Mouse (Mus musculus) spleen, adult 2 months (tissue): ENCODE data around the gene Ahdc1.

Experiments
- CTCF ChIP-seq: fragments of 200-500 bp; IDR thresholded peaks from 2 replicates; pipeline ENCODE4 v1.5.1; 2011; ENCODE audit warnings: mild to moderate bottlenecking, inconsistent platforms; ENCODE audit not compliant: insufficient read depth, insufficient read length, insufficient replicate concordance; ENCODE audit errors: extremely low read depth
- POLR2A ChIP-seq: fragments of 200-500 bp; IDR thresholded peaks from 2 replicates; pipeline ENCODE4 v1.6.1; 2011; ENCODE audit warnings: low read depth, low read length, inconsistent platforms

DNA sequence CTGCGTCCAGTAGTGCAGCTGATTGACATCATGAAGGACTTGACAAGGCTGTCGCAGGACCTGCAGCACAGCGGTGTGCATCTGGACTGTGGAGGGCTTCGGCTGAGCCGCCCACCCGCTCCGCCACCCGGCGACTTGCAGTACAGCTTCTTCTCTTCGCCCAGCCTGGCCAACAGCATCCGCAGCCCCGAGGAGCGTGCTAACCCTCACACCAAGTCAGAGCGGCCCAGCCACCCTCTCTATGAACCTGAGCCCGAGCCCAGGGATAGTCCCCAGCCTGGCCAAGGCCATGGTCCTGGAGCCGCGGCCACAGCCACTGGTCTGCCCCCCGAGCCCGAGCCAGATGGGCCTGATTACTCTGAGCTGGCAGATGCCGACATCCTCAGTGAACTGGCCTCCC is 50.7 kb downstream of the Ahdc1 start:
- TF ChIP-seq CTCF (no peak), POLR2A (no peak)
